Mouse (Mus musculus): ENCODE results near the gene Sugp2.

- peak; percentile 75 for TF ChIP-seq CTCF (IDR thresholded peaks at IDR 0.05; ENCODE audit: low read depth, low read length)
- no peak for TF ChIP-seq POLR2A (IDR thresholded peaks at IDR 0.05; ENCODE audit: borderline replicate concordance, low read depth, low read length)
Measured at GRCm38 (mm10) chr8:70268799-70269565, 35.0 kb downstream of the Sugp2 start.
